Mouse (Mus musculus) myocyte (in vitro differentiated cells): ENCODE data around the gene Anapc2. TPM values are rescaled to one million over a fixed set of nuclear protein-coding genes. Genes with fewer than 3 reads are reported as not detected.

Experiments
- H3K27me3 ChIP-seq: one replicate; pipeline ENCODE4 v1.6.1; 2011; ENCODE audit not compliant: control insufficient read depth, insufficient read depth, insufficient read length
- H3K36me3 ChIP-seq: one replicate; pipeline ENCODE4 v1.6.1; 2011; ENCODE audit not compliant: control insufficient read depth, insufficient read depth
- H3K4me2 ChIP-seq: one replicate; pipeline ENCODE4 v1.6.1; 2011; ENCODE audit warnings: low read depth, control low read depth
- H3K4me3 ChIP-seq: one replicate; pipeline ENCODE4 v1.5.1; 2011; ENCODE audit warnings: mild to moderate bottlenecking, control low read depth, moderate library complexity
- H3K79me2 ChIP-seq: one replicate; pipeline ENCODE4 v1.6.1; 2011; ENCODE audit not compliant: control insufficient read depth, insufficient read depth
- H3ac ChIP-seq: one replicate; pipeline ENCODE4 v1.6.1; 2011; ENCODE audit not compliant: control insufficient read depth, insufficient read length
- CEBPB ChIP-seq: IDR thresholded peaks from 2 replicates; pipeline ENCODE4 v1.6.1; 2011; ENCODE audit warnings: mild to moderate bottlenecking, moderate library complexity; ENCODE audit not compliant: poor library complexity, insufficient read depth, severe bottlenecking
- E2F4 ChIP-seq: IDR thresholded peaks from one replicate; pipeline ENCODE4 v1.6.1; 2011; ENCODE audit warnings: mild to moderate bottlenecking, control low read depth, moderate library complexity; ENCODE audit not compliant: insufficient read depth
- MAX ChIP-seq: IDR thresholded peaks from one replicate; pipeline ENCODE4 v1.6.1; 2011; ENCODE audit warnings: low read depth, mild to moderate bottlenecking, control low read depth
- MYOD1 ChIP-seq, 3 experiments: IDR thresholded peaks; one replicate each; pipeline ENCODE4 v1.6.1; 2011; ENCODE audit warnings: control low read depth in 2 of 3, low read depth in 2 of 3, mild to moderate bottlenecking in 2 of 3, moderate library complexity in 1 of 3; ENCODE audit not compliant: insufficient read length in 2 of 3, control insufficient read depth in 1 of 3
- MYOG ChIP-seq, 3 experiments: IDR thresholded peaks; one replicate each; pipeline ENCODE4 v1.6.1; 2011; ENCODE audit warnings: control low read depth in 2 of 3, low read depth in 2 of 3, mild to moderate bottlenecking in 2 of 3; ENCODE audit not compliant: insufficient read length in 2 of 3, control insufficient read depth in 1 of 3, insufficient read depth in 1 of 3
- POLR2A ChIP-seq: IDR thresholded peaks from one replicate; pipeline ENCODE4 v1.6.1; 2011; ENCODE audit warnings: low read depth, mild to moderate bottlenecking, control low read depth, moderate library complexity; ENCODE audit not compliant: insufficient read length
- POLR2AphosphoS2 ChIP-seq: IDR thresholded peaks from one replicate; pipeline ENCODE4 v1.6.1; 2011; ENCODE audit warnings: low read depth, control low read depth; ENCODE audit not compliant: insufficient read length
- REST ChIP-seq: IDR thresholded peaks from one replicate; pipeline ENCODE4 v1.6.1; 2011; ENCODE audit warnings: mild to moderate bottlenecking, control low read depth, moderate library complexity; ENCODE audit not compliant: insufficient read depth, insufficient read length
- SRF ChIP-seq: IDR thresholded peaks from one replicate; pipeline ENCODE4 v1.6.1; 2011; ENCODE audit warnings: low read depth; ENCODE audit not compliant: control insufficient read depth, insufficient read length
- TCF12 ChIP-seq: IDR thresholded peaks from one replicate; pipeline ENCODE4 v1.6.1; 2011; ENCODE audit warnings: mild to moderate bottlenecking, control low read depth; ENCODE audit not compliant: poor library complexity, insufficient read depth, severe bottlenecking
- TCF3 ChIP-seq: IDR thresholded peaks from one replicate; pipeline ENCODE4 v1.6.1; 2011; ENCODE audit warnings: low read depth, control low read depth; ENCODE audit not compliant: insufficient read length
- USF1 ChIP-seq: IDR thresholded peaks from one replicate; pipeline ENCODE4 v1.6.1; 2011; ENCODE audit warnings: low read depth, mild to moderate bottlenecking, control low read depth, moderate library complexity
- polyA plus RNA-seq: library from polyadenylated mRNA; unstranded; fragments of >200 nt; fragmentation: generic; extraction: Trizol; gene quantifications from one replicate; pipeline ENCODE4 v1.2.1, GENCODE M21; 2012; ENCODE audit warnings: missing spikeins

Gene Anapc2
- polyA plus RNA-seq, 1 experiment, result 97.9 TPM

DNA sequence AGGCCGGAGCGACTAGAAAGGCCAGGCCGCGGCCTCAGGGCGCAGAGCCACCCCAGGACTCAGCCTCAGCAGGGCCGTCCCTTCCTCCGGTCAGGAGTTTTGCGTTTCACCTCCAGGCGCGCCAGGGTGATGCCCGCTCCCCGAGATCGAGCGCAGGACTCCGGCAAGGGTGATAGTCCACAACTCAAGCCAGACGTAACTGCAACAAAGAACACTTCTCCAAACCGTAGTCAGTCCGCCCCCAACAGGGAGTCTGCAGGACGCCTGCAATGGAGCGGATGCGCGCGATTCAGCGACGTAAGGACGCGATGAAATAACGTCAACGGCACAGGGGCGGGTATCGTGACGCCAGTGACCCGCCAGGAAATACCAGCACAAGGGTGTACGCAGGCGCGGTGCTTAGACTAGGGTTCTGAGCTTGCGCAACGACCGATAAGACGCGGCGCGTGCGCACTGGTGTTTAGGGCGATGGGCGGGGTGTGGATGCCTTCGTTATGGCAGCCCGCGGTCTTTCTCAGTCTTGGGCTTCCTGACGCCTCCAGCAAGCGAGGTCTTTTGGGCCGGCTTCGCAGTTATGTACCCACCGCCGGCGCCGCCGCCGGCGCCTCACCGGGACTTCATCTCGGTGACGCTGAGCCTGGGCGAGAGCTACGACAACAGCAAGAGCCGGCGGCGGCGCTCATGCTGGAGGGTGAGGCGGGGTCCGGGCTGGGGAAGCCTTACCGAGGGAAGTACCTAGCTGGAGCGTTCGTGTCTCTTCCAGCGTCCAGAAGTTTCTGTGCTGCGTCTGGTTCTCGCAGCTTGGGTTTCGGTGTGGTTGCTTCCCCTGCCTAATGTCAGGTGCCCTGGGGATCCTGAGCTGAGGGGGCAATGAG is 60.2 kb downstream of the Anapc2 start, which contains the start of gene Man1b1:
Gene Man1b1 (plus strand): TSS at position 53 of the 875 bp plus-strand sequence.
- H3K4me3 ChIP-seq, result peak within 1 kb of the TSS; percentile 87
- peaks cover 20% of the 10 kb centered on the region for H3K79me2 ChIP-seq
- H3ac ChIP-seq, result peak within 1 kb of the TSS; percentile 65
- TF ChIP-seq POLR2AphosphoS2 (peak; percentile 91), MYOD1 (IDR thresholded peaks at IDR 0.05; ENCODE audit: control insufficient read depth in 1 of 3, insufficient read length in 2 of 3, low read depth in 2 of 3) (no peak), TCF12 (no peak), SRF (peak; percentile 93), CEBPB (peak; percentile 95), E2F4 (no peak), POLR2A (peak; percentile 91), MYOG (IDR thresholded peaks at IDR 0.05; ENCODE audit: control insufficient read depth in 1 of 3, insufficient read depth in 1 of 3, insufficient read length in 2 of 3, low read depth in 2 of 3) (peak in 1 of 3 experiments; percentile 13), MAX (no peak), USF1 (no peak), TCF3 (no peak), REST (peak; percentile 7)
- H3K36me3 ChIP-seq, result peaks cover 15% of the 10 kb centered on the region
- H3K4me2 ChIP-seq, result peak within 1 kb of the TSS; percentile 100
- no peaks in the 10 kb centered on the region for H3K27me3 ChIP-seq

DNA sequence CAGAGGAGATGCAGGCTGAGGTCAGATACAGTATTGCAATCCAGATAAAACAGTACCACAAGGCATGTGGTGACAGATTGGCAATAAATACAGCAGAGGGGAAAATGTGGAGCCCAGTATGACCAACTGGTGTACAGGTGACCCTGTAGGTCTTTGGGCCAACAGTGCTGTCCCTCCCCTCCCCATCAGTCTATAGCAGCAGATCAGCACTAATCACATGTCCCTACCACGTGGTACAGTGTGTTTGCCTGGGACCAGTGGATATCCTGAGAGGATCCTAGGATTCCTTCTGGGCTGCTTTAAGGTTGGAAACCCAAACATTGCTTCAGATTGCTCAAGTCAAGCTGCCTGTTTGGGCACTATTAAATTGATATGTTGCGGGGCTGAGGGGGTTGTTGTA is 61.3 kb downstream of the Anapc2 start:
- peaks cover 20% of the 10 kb centered on the region for H3K36me3 ChIP-seq
- H3K4me3 ChIP-seq, result peak overlapping the region; percentile 87
- peaks cover 20% of the 10 kb centered on the region for H3K79me2 ChIP-seq
- peak overlapping the region; percentile 100 for H3K4me2 ChIP-seq
- TF ChIP-seq REST (no peak), USF1 (peak; percentile 55)
- H3ac ChIP-seq, result peak overlapping the region; percentile 65
- H3K27me3 ChIP-seq, result no peaks in the 10 kb centered on the region

Other genes starting within 250 kb of the Anapc2 start
- gene Nsmf, start 218.1 kb upstream of the Anapc2 start, polyA plus RNA-seq, result 33.7 TPM
- gene Entpd8, start 192.2 kb upstream of the Anapc2 start, polyA plus RNA-seq, result not detected
- not detected for gene Noxa1, start 177.3 kb upstream of the Anapc2 start, polyA plus RNA-seq
- gene Nrarp, start 91.7 kb upstream of the Anapc2 start, polyA plus RNA-seq, result 1.3 TPM
- gene Tor4a, start 75.6 kb upstream of the Anapc2 start, polyA plus RNA-seq, result 9.2 TPM
- gene Nelfb, start 61.0 kb upstream of the Anapc2 start, polyA plus RNA-seq, result 55.8 TPM
- not detected for gene Stpg3, start 57.8 kb upstream of the Anapc2 start, polyA plus RNA-seq
- gene Fam166a, start 53.7 kb upstream of the Anapc2 start, polyA plus RNA-seq, result 0.48 TPM
- 359 TPM for gene Tubb4b, start 47.8 kb upstream of the Anapc2 start, polyA plus RNA-seq
- not detected for gene Slc34a3, start 38.1 kb upstream of the Anapc2 start, polyA plus RNA-seq
- gene Rnf224, start 35.7 kb upstream of the Anapc2 start, polyA plus RNA-seq, result not detected
- 0.59 TPM for gene Rnf208, start 30.2 kb upstream of the Anapc2 start, polyA plus RNA-seq
- not detected for gene Cysrt1, start 30.0 kb upstream of the Anapc2 start, polyA plus RNA-seq
- gene AL732309.1, start 25.6 kb upstream of the Anapc2 start, polyA plus RNA-seq, result 4.5 TPM
- gene Tmem203, start 17.0 kb upstream of the Anapc2 start, polyA plus RNA-seq, result 47.2 TPM
- 5.5 TPM for gene Tprn, start 9.9 kb upstream of the Anapc2 start, polyA plus RNA-seq
- 106 TPM for gene Ssna1, start within 50 bp of the Anapc2 start, polyA plus RNA-seq
- 0.40 TPM for gene Tmem210, start 15.7 kb downstream of the Anapc2 start, polyA plus RNA-seq
- gene Lrrc26, start 17.4 kb downstream of the Anapc2 start, polyA plus RNA-seq, result 1.6 TPM
- 0.12 TPM for gene Grin1, start 46.7 kb downstream of the Anapc2 start, polyA plus RNA-seq
- gene Man1b1, start 59.9 kb downstream of the Anapc2 start, polyA plus RNA-seq, result 46.3 TPM
- gene Dpp7, start 83.9 kb downstream of the Anapc2 start, polyA plus RNA-seq, result 43.0 TPM
- 68.3 TPM for gene Uap1l1, start 93.2 kb downstream of the Anapc2 start, polyA plus RNA-seq
- 10.4 TPM for gene Sapcd2, start 99.8 kb downstream of the Anapc2 start, polyA plus RNA-seq
- 0.89 TPM for gene Entpd2, start 123.4 kb downstream of the Anapc2 start, polyA plus RNA-seq
- gene Npdc1, start 126.9 kb downstream of the Anapc2 start, polyA plus RNA-seq, result 114 TPM
- gene Fut7, start 150.8 kb downstream of the Anapc2 start, polyA plus RNA-seq, result 0.08 TPM
- gene Abca2, start 156.2 kb downstream of the Anapc2 start, polyA plus RNA-seq, result 9.8 TPM
- 13.5 TPM for gene Clic3, start 184.4 kb downstream of the Anapc2 start, polyA plus RNA-seq
- gene Paxx, start 188.6 kb downstream of the Anapc2 start, polyA plus RNA-seq, result 64.3 TPM
- 9.8 TPM for gene Ptgds, start 197.6 kb downstream of the Anapc2 start, polyA plus RNA-seq
- not detected for gene Lcn12, start 221.4 kb downstream of the Anapc2 start, polyA plus RNA-seq
- 53.6 TPM for gene Fbxw5, start 228.3 kb downstream of the Anapc2 start, polyA plus RNA-seq
- gene C8g, start 229.2 kb downstream of the Anapc2 start, polyA plus RNA-seq, result 0.74 TPM